Mouse (Mus musculus) embryonic facial prominence, embryonic 12.5 days (tissue): ENCODE results near the gene Kcnh7. TPM values are rescaled to one million over a fixed set of nuclear protein-coding genes. Genes with fewer than 3 reads are reported as not detected.

ENCODE experiments used
- ATAC-seq: fragments of 200-750 bp; cut with Nextera tagmentation; 2 replicates; pipeline ENCODE4 v1.8.0; 2017; ENCODE audit not compliant: insufficient number of reproducible peaks, insufficient read depth, low FRiP score, low TSS enrichment
- H3K27ac ChIP-seq: fragments of 300-500 bp; sonication (generic); 2 replicates; pipeline ENCODE4 v1.5.1; 2016; ENCODE audit warnings: mild to moderate bottlenecking
- H3K27me3 ChIP-seq: fragments of 300-500 bp; sonication (generic); 2 replicates; pipeline ENCODE4 v1.6.1; 2016; ENCODE audit warnings: mild to moderate bottlenecking, moderate library complexity
- H3K36me3 ChIP-seq: fragments of 300-500 bp; sonication (generic); 2 replicates; pipeline ENCODE4 v1.6.1; 2016; ENCODE audit warnings: mild to moderate bottlenecking
- H3K4me1 ChIP-seq: fragments of 300-500 bp; sonication (generic); 2 replicates; pipeline ENCODE4 v1.6.1; 2016
- H3K4me2 ChIP-seq: fragments of 300-500 bp; sonication (generic); replicated peaks from 2 replicates; pipeline ENCODE4 v1.6.1; 2016; ENCODE audit warnings: mild to moderate bottlenecking, moderate library complexity
- H3K4me3 ChIP-seq: fragments of 300-500 bp; sonication (generic); 2 replicates; pipeline ENCODE4 v1.5.1; 2016; ENCODE audit warnings: mild to moderate bottlenecking
- H3K9ac ChIP-seq: fragments of 300-500 bp; sonication (generic); 2 replicates; pipeline ENCODE4 v1.6.1; 2016; ENCODE audit warnings: mild to moderate bottlenecking, moderate library complexity
- H3K9me3 ChIP-seq: fragments of 300-500 bp; sonication (generic); 2 replicates; pipeline ENCODE4 v1.6.1; 2016; ENCODE audit warnings: mild to moderate bottlenecking, moderate library complexity
- WGBS: fragments of 180-500 bp; shearing (Covaris S2); methylation state at CpG from one replicate; pipeline ENCODE4 v1.1.7; 2016; 5-methylcytosine and 5-hydroxymethylcytosine counted together
- polyA plus RNA-seq: library from polyadenylated mRNA; unstranded; fragments of >200 nt; fragmentation: Nextera tagmentation; extraction: Ambion mirVana; gene quantifications from 2 replicates; pipeline ENCODE4 v1.2.1, GENCODE M21; 2016

The Kcnh7 gene
- polyA plus RNA-seq, 1 experiment from 2014 or later, result 1.2 TPM

DNA sequence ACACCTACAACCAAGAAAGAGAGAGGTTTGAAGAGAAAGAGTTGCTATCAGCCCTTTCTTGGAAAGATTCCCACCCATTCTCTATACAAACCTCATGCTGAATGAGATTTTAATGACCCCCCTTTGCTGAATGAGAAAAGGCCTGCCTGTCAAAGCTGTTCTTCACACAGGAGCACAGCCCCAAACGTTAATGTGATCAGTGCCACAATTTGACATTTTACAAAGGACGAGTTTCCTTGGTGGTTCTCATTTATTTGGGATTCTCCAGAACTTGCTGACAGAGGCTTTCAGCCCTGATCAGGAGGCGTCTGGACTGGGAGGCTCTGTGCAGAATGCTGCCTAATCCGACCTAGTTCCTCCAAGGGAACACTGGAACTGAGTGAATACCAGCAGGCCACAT, 92.3 kb downstream of the Kcnh7 start:
- Histone ChIP-seq H3K27ac (no peak overlapping the region), H3K9me3 (no peaks in the 10 kb centered on the region), H3K4me1 (no peaks in the 10 kb centered on the region), H3K36me3 (no peaks in the 10 kb centered on the region), H3K4me3 (no peak overlapping the region), H3K4me2 (no peak overlapping the region), H3K9ac (no peak overlapping the region), H3K27me3 (no peaks in the 10 kb centered on the region)
- WGBS, result 63% methylated on average over 4 of the region's 4 CpGs
- no peak for ATAC-seq

DNA sequence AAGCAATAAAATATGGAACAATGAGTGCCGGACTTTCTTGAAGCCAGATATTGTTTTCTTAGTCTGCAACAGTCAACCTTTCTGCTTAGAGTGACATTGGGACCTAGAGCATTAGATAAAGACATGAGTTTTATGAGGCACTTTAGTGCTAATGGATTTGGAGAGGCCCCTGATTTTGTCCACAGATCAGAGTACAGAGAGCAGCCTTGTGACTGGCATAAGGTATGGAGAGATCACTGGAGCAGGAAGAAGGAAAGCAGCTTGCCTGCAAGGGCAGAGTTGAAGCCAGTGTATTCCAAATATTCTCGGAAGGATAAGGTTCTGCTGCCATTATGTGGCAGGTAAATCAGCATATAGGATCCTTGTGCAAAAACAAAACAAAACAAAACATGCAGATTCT, 93.6 kb downstream of the Kcnh7 start:
- Histone ChIP-seq H3K9ac (no peak overlapping the region), H3K36me3 (no peaks in the 10 kb centered on the region), H3K27me3 (no peaks in the 10 kb centered on the region), H3K9me3 (no peaks in the 10 kb centered on the region), H3K4me3 (no peak overlapping the region), H3K4me1 (no peaks in the 10 kb centered on the region), H3K4me2 (no peak overlapping the region), H3K27ac (no peak overlapping the region)
- ATAC-seq, result no peak
- WGBS, result 85% methylated on average over 2 of the region's 2 CpGs

DNA sequence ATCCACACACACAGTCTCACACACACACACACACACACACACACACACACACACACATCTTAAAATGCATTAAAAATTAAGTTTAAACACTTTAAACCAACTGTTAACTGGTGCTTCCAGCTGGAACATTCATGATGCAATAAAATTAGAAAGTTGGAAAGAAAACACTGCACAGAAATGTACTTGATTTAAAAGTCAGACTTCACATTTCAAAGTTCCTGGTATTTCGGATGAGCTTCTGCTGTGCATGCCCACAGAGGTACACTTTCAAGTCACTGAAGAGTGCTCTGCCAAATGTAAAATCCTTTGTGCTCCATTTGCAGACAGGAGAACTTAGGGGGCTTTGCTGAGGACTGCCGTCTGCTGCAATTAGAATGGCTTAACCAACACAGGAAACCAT, 125.7 kb downstream of the Kcnh7 start:
- whole genome bisulfite sequencing, result 65% methylated on average over 2 of the region's 2 CpGs
- no peak for ATAC-seq
- Histone ChIP-seq H3K36me3 (no peaks in the 10 kb centered on the region), H3K9ac (no peak overlapping the region), H3K9me3 (no peaks in the 10 kb centered on the region), H3K4me1 (no peaks in the 10 kb centered on the region), H3K27me3 (no peaks in the 10 kb centered on the region), H3K27ac (no peak overlapping the region), H3K4me2 (no peak overlapping the region), H3K4me3 (no peak overlapping the region)

GRCm38 (mm10) chr2:63049884-63050283, 134.2 kb downstream of the Kcnh7 start:
- Histone ChIP-seq H3K9me3 (no peaks in the 10 kb centered on the region), H3K4me3 (no peak overlapping the region), H3K4me1 (no peaks in the 10 kb centered on the region), H3K4me2 (no peak overlapping the region), H3K9ac (no peak overlapping the region), H3K27me3 (no peaks in the 10 kb centered on the region), H3K27ac (no peak overlapping the region), H3K36me3 (no peaks in the 10 kb centered on the region)
- ATAC-seq, result no peak
- WGBS, result 90% methylated on average over 3 of the region's 3 CpGs

GRCm38 (mm10) chr2:63039718-63040117, 144.4 kb downstream of the Kcnh7 start:
- H3K4me2 ChIP-seq, result no peak overlapping the region
- H3K4me1 ChIP-seq, result no peaks in the 10 kb centered on the region
- H3K36me3 ChIP-seq, result no peaks in the 10 kb centered on the region
- 92% methylated on average over 3 of the region's 3 CpGs for WGBS
- H3K27ac ChIP-seq, result no peak overlapping the region
- H3K9me3 ChIP-seq, result no peaks in the 10 kb centered on the region
- ATAC-seq, result no peak
- H3K27me3 ChIP-seq, result no peaks in the 10 kb centered on the region
- H3K9ac ChIP-seq, result no peak overlapping the region
- H3K4me3 ChIP-seq, result no peak overlapping the region

- no peak overlapping the region for H3K4me2 ChIP-seq
- no peaks in the 10 kb centered on the region for H3K9me3 ChIP-seq
- no peak for ATAC-seq
- no peak overlapping the region for H3K4me3 ChIP-seq
- no peak overlapping the region for H3K27ac ChIP-seq
- no peaks in the 10 kb centered on the region for H3K4me1 ChIP-seq
- no peak overlapping the region for H3K9ac ChIP-seq
- no peaks in the 10 kb centered on the region for H3K27me3 ChIP-seq
- H3K36me3 ChIP-seq, result no peaks in the 10 kb centered on the region
These were observed 169.2 kb downstream of the Kcnh7 start for GRCm38 (mm10) chr2:63014909-63015308.

DNA sequence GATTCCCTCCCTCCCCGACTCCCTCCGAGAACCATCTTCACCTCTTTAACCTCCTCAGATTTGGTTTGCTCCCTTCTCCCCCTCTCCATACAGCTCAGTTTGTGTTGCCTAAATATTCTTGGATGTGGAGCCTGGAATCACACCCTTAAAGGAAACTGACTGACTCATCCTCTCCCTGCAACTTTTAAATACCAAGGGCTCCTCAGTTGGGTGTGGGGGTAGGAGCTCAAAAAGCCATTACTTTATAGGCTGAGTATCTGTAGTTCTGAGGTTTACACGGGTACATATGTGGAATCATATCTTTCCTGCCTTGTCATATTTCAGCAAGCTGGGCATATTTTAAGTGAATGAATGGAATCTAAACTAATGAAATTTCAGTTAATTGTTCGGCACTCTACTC, 174.9 kb downstream of the Kcnh7 start:
- Histone ChIP-seq H3K27ac (no peak overlapping the region), H3K9ac (no peak overlapping the region), H3K9me3 (no peaks in the 10 kb centered on the region), H3K4me1 (no peaks in the 10 kb centered on the region), H3K4me3 (no peak overlapping the region), H3K36me3 (no peaks in the 10 kb centered on the region), H3K27me3 (no peaks in the 10 kb centered on the region), H3K4me2 (no peak overlapping the region)
- no peak for ATAC-seq
- WGBS, result 87% methylated on average over 4 of the region's 4 CpGs

- H3K27me3 ChIP-seq, result no peaks in the 10 kb centered on the region
- no peak overlapping the region for H3K27ac ChIP-seq
- H3K4me2 ChIP-seq, result no peak overlapping the region
- H3K4me3 ChIP-seq, result no peak overlapping the region
- H3K4me1 ChIP-seq, result no peaks in the 10 kb centered on the region
- no peak overlapping the region for H3K9ac ChIP-seq
- no peaks in the 10 kb centered on the region for H3K9me3 ChIP-seq
- 85% methylated on average over 1 of the region's 1 CpGs for WGBS
- no peak for ATAC-seq
- H3K36me3 ChIP-seq, result no peaks in the 10 kb centered on the region
These were observed 181.3 kb downstream of the Kcnh7 start for GRCm38 (mm10) chr2:63002784-63003183.

GRCm38 (mm10) chr2:62997692-62998091, 186.4 kb downstream of the Kcnh7 start:
- H3K4me3 ChIP-seq, result no peak overlapping the region
- H3K27me3 ChIP-seq, result no peaks in the 10 kb centered on the region
- H3K4me2 ChIP-seq, result no peak overlapping the region
- H3K9ac ChIP-seq, result no peak overlapping the region
- no peaks in the 10 kb centered on the region for H3K9me3 ChIP-seq
- H3K36me3 ChIP-seq, result no peaks in the 10 kb centered on the region
- no peak for ATAC-seq
- no peaks in the 10 kb centered on the region for H3K4me1 ChIP-seq
- H3K27ac ChIP-seq, result no peak overlapping the region
- WGBS, result 91% methylated on average over 2 of the region's 2 CpGs

GRCm38 (mm10) chr2:62988616-62989015, 195.5 kb downstream of the Kcnh7 start:
- H3K4me2 ChIP-seq, result no peak overlapping the region
- H3K9me3 ChIP-seq, result no peaks in the 10 kb centered on the region
- no peak overlapping the region for H3K4me3 ChIP-seq
- H3K36me3 ChIP-seq, result no peaks in the 10 kb centered on the region
- H3K4me1 ChIP-seq, result no peaks in the 10 kb centered on the region
- no peak overlapping the region for H3K9ac ChIP-seq
- ATAC-seq, result no peak
- H3K27ac ChIP-seq, result no peak overlapping the region
- H3K27me3 ChIP-seq, result no peaks in the 10 kb centered on the region

DNA sequence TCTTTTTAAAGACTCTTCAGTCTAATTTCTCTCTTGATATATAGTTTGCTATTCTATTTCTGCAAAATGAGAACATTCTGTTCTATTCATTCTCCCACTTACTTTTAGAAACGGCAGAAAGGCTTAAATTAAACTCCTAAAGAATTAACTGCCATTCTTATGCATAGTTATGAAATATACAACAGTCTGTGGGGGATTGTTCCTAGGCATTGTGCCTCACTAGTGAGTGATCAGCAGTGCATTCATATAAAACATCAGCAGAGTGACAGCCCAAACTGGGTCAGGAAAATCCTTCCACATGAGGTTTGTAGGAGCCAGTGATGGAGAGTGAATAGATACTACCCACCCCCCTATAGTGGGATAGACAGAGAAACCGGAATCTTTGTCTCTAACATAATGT, 200.2 kb downstream of the Kcnh7 start:
- Histone ChIP-seq H3K9ac (no peak overlapping the region), H3K4me3 (no peak overlapping the region), H3K36me3 (no peaks in the 10 kb centered on the region), H3K27me3 (no peaks in the 10 kb centered on the region), H3K4me2 (no peak overlapping the region), H3K4me1 (no peaks in the 10 kb centered on the region), H3K27ac (no peak overlapping the region), H3K9me3 (no peaks in the 10 kb centered on the region)
- WGBS, result 71% methylated on average over 2 of the region's 2 CpGs
- ATAC-seq, result no peak

DNA sequence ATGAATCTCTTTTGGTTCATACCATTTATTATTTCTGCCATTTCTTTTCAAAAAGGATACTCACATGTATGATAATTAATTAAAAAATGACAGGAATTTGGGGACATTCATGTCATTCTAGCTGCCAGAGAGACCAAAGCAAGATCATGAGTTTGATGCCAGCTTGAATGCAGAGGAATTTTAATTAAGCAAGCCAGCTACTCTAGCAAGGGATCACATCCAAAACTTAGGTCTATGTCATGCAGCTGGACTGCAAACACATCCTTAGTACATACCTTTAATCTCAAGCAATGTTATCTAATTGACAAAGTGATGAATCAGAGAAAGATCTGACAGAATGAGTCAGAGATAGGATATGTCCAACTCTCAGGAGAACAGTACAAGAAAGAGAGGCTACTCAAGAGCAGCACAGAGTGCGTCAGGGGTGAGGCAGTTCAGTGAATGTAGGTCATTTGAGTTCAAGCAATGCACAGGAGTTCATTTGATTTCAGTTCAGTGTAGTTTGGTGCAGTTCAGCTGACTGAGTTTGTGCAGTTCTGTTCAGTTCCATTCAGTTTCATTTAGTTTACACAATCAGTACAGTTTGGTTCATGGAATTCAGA, 248.7 kb downstream of the Kcnh7 start:
- Histone ChIP-seq H3K9me3 (no peaks in the 10 kb centered on the region), H3K9ac (no peak overlapping the region), H3K4me1 (no peaks in the 10 kb centered on the region), H3K27me3 (no peaks in the 10 kb centered on the region), H3K4me2 (no peak overlapping the region), H3K27ac (no peak overlapping the region), H3K36me3 (no peaks in the 10 kb centered on the region), H3K4me3 (no peak overlapping the region)
- WGBS, result 84% methylated on average over 1 of the region's 1 CpGs
- no peak for ATAC-seq

- H3K9ac ChIP-seq, result no peak overlapping the region
- H3K27me3 ChIP-seq, result no peaks in the 10 kb centered on the region
- H3K9me3 ChIP-seq, result no peaks in the 10 kb centered on the region
- no peak overlapping the region for H3K4me3 ChIP-seq
- H3K27ac ChIP-seq, result no peak overlapping the region
- no peaks in the 10 kb centered on the region for H3K4me1 ChIP-seq
- H3K4me2 ChIP-seq, result no peak overlapping the region
- WGBS, result 83% methylated on average over 3 of the region's 3 CpGs
- H3K36me3 ChIP-seq, result no peaks in the 10 kb centered on the region
- ATAC-seq, result no peak
These were observed 255.6 kb downstream of the Kcnh7 start for GRCm38 (mm10) chr2:62928494-62928893.
